Mouse (Mus musculus) heart, embryonic 11.5 days (tissue): ENCODE measurements around the gene Cbfa2t2. TPM values are rescaled to one million over a fixed set of nuclear protein-coding genes. Genes with fewer than 3 reads are reported as not detected.

ENCODE experiments used
- ATAC-seq: fragments of 200-750 bp; cut with Nextera tagmentation; replicated peaks from 2 replicates; pipeline ENCODE4 v1.8.0; 2017; ENCODE audit warnings: moderate library complexity; ENCODE audit not compliant: insufficient number of reproducible peaks, low FRiP score, low TSS enrichment
- H3K27ac ChIP-seq: fragments of 300-500 bp; sonication (generic); 2 replicates; pipeline ENCODE4 v1.5.1; 2014; ENCODE audit warnings: mild to moderate bottlenecking, low read depth, low read length
- H3K27me3 ChIP-seq: fragments of 300-500 bp; sonication (generic); 2 replicates; pipeline ENCODE4 v1.6.1; 2014; ENCODE audit warnings: mild to moderate bottlenecking, low read length, mixed read lengths; ENCODE audit not compliant: control insufficient read depth, insufficient read depth
- H3K36me3 ChIP-seq: fragments of 300-500 bp; sonication (generic); 2 replicates; pipeline ENCODE4 v1.6.1; 2014; ENCODE audit warnings: mild to moderate bottlenecking, low read length, moderate library complexity, mixed read lengths; ENCODE audit not compliant: control insufficient read depth, insufficient read depth
- H3K4me1 ChIP-seq: fragments of 300-500 bp; sonication (generic); 2 replicates; pipeline ENCODE4 v1.6.1; 2014; ENCODE audit warnings: low read length; ENCODE audit not compliant: control insufficient read depth, insufficient read depth
- H3K4me2 ChIP-seq: fragments of 300-500 bp; sonication (generic); 2 replicates; pipeline ENCODE4 v1.6.1; 2014; ENCODE audit warnings: mild to moderate bottlenecking, moderate library complexity
- H3K4me3 ChIP-seq: fragments of 300-500 bp; sonication (generic); 2 replicates; pipeline ENCODE4 v1.5.1; 2014; ENCODE audit warnings: low read depth, low read length
- H3K9ac ChIP-seq: fragments of 300-500 bp; sonication (generic); 2 replicates; pipeline ENCODE4 v1.6.1; 2014; ENCODE audit warnings: mild to moderate bottlenecking, low read depth, low read length, moderate library complexity
- H3K9me3 ChIP-seq: fragments of 300-500 bp; sonication (generic); replicated peaks from 2 replicates; pipeline ENCODE4 v1.6.1; 2016; ENCODE audit warnings: low read length; ENCODE audit not compliant: control insufficient read depth
- WGBS: fragments of 180-500 bp; shearing (Covaris S2); extraction: QIAGEN DNeasy Blood & Tissue Kit; methylation state at CpG from one replicate; pipeline ENCODE4 v1.1.7; 2014; ENCODE audit not compliant: insufficient replicate concordance; 5-methylcytosine and 5-hydroxymethylcytosine counted together
- polyA plus RNA-seq: library from polyadenylated mRNA; unstranded; fragments of >200 nt; fragmentation: Nextera tagmentation; extraction: Ambion mirVana; gene quantifications from 2 replicates; pipeline ENCODE4 v1.2.1, GENCODE M21; 2014

Cbfa2t2 gene
- polyA plus RNA-seq, 1 experiment from 2014 or later: 31.2 TPM

GRCm38 (mm10) chr2:154586405-154586804, 150.1 kb downstream of the Cbfa2t2 start:
- Histone ChIP-seq H3K9me3 (no peaks in the 10 kb centered on the region), H3K36me3 (no peaks in the 10 kb centered on the region), H3K9ac (no peak overlapping the region), H3K4me3 (no peak overlapping the region), H3K27ac (no peak overlapping the region), H3K4me1 (peaks cover 6% of the 10 kb centered on the region), H3K27me3 (0 out of 2 replicates have a peak, but pooled peaks cover 2% of the 10 kb centered on the region), H3K4me2 (no peak overlapping the region)
- ATAC-seq: no peak
- 73% methylated on average over 5 of the region's 5 CpGs for WGBS

Other genes starting within 250 kb of the Cbfa2t2 start
- gene Bpifb1, start 245.7 kb upstream of the Cbfa2t2 start, polyA plus RNA-seq: 0.13 and 0.27 TPM in 2 replicates
- 0.35 and 0.40 TPM in 2 replicates for gene Bpifb5, start 212.7 kb upstream of the Cbfa2t2 start, polyA plus RNA-seq
- not detected in 2 replicates for gene Bpifb9a, start 178.6 kb upstream of the Cbfa2t2 start, polyA plus RNA-seq
- gene Bpifb9b, start 129.3 kb upstream of the Cbfa2t2 start, polyA plus RNA-seq: not detected in 2 replicates
- 14.1 and 18.3 TPM in 2 replicates for gene Cdk5rap1, start 63.5 kb upstream of the Cbfa2t2 start, polyA plus RNA-seq
- gene Snta1, start 28.4 kb upstream of the Cbfa2t2 start, polyA plus RNA-seq: 14.6 and 22.2 TPM in 2 replicates
- gene 1700003F12Rik, start 110.6 kb downstream of the Cbfa2t2 start, polyA plus RNA-seq: 0.89 and 1.4 TPM in 2 replicates
- gene Actl10, start 115.3 kb downstream of the Cbfa2t2 start, polyA plus RNA-seq: not detected in 2 replicates
- 1.2 and 1.4 TPM in 2 replicates for gene Necab3, start 122.4 kb downstream of the Cbfa2t2 start, polyA plus RNA-seq
- 6.5 and 7.8 TPM in 2 replicates for gene E2f1, start 133.4 kb downstream of the Cbfa2t2 start, polyA plus RNA-seq
- gene Pxmp4, start 167.2 kb downstream of the Cbfa2t2 start, polyA plus RNA-seq: 21.4 and 23.5 TPM in 2 replicates
- gene Zfp341, start 176.8 kb downstream of the Cbfa2t2 start, polyA plus RNA-seq: 0.77 and 0.93 TPM in 2 replicates
- 0.72 TPM in 1 of 2 replicates, not detected in the other for gene 4930519P11Rik, start 177.0 kb downstream of the Cbfa2t2 start, polyA plus RNA-seq
- gene Chmp4b, start 215.2 kb downstream of the Cbfa2t2 start, polyA plus RNA-seq: 10.1 and 12.5 TPM in 2 replicates